Mouse (Mus musculus): ENCODE results near the gene Pigz.

- TF ChIP-seq CTCF (IDR thresholded peaks at IDR 0.05; ENCODE audit: extremely low read depth, insufficient read depth, insufficient read length, insufficient replicate concordance): peak; percentile 86
- TF ChIP-seq POLR2A (IDR thresholded peaks at IDR 0.05; ENCODE audit: low read depth, low read length): no peak
Measured at GRCm38 (mm10) chr16:31943980-31944379, 10.3 kb downstream of the Pigz start.

Measured in spleen, adult 2 months (tissue).